Mouse (Mus musculus) cerebellum, adult 18-20 months (tissue): Measurements from ENCODE around the gene Vmn1r42.
"Not testable (repeated sequence)": the region's sequence is repeated elsewhere in the genome, so short reads cannot be mapped to it uniquely, and the experiment has no call there.

ENCODE experiments used
- DNase-seq, 2 experiments: peaks; one replicate each; pipeline ENCODE4 v3.0.0; 2021

The Vmn1r42 gene

DNA sequence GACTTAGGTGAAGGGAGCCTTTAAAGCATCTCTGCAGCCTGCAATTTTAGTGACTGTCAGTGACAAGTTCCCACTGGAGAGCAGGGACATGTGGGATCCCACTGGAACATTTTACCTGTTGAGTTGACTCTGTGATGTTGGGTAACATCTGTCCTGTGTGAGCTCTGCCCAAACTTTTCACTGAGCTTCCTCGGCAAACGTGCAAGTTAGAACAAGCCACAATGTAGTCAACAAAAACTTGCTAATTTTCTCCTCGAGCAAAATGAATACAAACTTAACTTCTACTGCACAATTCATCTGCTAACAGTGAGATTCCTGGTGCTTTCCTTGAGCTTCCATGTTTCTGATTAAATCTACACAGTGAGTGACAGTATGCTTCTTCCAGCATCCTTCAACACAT, at the start of gene Vmn1r42, which contains the start of gene Vmn1r43:
TSS of gene Vmn1r42 (minus strand) at position 101 of the 400 bp plus-strand sequence.
TSS of gene Vmn1r43 (minus strand) at position 101 of the 400 bp plus-strand sequence.
- not testable (repeated sequence) for DNase-seq

DNA sequence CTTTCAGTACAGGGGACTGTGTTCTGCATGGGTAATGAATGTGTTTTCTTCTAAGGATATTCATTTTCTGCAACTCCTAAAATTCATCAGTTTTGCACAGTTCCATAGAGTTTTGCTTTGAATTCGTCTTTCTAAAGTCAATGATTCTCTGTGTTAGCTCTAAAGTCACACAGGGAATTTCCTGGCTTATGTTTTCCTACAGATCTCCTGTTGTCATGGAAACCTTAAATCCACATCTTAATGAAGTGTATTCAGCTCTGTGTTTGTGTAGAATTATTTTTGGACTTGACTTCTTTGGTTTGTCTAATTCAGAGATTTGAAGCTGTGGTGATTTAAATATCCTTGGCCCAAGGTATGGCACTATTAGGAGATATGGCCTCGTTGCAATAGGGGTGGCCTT, 7.6 kb upstream of the Vmn1r42 start:
- no peak for DNase-seq

DNA sequence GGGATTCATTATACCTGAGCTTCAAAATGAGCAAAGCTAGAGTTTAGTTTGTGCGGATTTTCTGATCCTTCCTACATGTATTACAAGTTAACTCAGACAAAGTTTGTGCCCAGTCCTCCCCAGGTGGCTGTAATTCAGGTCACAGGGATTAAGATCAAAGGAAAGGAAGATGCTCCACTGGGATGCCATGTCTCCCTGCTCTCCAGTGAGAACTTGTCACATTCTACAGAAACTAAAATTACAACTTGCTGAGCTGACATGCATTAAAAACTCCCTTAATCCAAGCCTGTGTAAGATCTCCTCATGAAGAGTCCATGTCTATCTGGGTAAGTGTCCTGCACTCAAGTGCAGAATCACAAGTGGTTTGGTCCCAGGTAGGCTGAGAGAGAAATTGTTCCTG, 7.1 kb upstream of the Vmn1r42 start, which contains the start of gene Vmn1r44:
TSS of gene Vmn1r44 (plus strand) at position 301 of the 400 bp plus-strand sequence.
- no peak for DNase-seq

DNA sequence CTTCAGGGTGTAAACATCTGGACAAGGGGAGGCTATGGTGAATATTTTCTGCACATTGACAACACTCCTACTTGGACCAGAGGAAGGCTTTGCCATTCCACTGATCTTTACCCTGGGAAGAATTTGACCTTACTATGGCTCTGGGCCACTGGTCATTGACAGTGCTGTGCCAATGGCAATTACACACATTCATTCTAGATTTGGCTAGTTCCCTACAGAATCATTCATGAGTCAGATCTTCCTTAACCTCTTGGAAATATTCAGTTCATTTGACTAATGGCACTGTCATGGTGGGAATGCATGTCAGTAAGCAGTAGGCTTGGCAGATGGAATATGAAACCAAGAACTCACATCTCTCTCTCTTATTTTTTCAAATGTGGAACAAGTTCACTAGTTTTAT, 4.7 kb upstream of the Vmn1r42 start:
- no peak for DNase-seq

DNA sequence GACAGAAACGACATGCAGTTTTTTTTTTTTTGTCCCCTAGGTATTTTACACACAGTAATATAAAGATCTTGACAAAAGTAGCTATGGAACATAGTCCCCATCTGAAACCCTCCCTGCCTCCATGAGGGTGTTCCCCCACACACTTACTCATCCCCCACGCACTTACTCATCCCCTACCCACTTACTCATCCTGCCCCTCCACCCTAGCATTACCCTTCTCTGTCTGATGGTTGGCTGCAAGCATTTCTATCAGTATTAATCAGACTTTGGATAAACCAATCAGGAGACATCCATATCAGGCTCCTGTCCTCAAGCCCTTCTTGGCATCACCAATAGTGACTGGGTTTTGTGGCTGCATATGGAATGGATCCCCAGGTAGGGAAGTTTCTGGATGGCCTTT, 750 bp upstream of the Vmn1r42 start:
- DNase-seq, result no peak

DNA sequence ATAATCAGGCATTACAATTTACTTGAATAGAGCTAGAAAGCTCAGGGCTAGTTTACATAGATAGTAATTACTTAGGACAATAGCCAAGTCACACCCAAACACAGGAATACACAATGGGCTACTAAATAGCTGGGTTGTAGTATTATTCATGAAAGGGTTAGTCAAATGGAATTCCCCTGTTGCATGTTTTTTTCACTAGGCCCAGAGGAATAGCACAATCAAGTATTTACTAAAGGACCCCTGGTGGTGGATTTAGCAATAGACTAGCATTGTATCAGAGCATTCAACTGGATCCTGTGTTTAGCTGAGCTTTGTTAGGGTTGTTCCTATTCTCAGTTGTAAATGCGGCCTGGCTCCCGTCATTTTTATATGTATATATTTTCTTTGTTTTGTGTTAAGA, 8.2 kb downstream of the Vmn1r42 start:
- DNase-seq, result no peak

DNA sequence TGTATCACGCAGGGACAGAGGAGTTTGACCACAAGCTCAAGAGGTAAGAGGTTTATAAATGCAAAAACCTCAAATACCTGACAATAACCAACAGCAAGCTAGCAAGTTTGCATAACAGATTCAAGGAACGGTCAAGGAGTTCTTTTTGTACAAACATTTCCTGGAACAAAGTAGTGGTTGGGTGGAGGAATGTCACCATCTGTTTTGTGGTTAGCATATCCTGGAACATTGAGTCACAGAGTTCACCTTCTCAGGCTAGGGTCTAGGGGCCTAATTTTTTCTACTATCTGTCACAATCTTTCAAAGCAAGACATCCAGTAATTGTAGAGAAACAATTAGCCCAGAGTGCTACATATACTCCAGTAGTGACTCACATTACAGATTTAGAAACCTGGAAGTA, 8.9 kb downstream of the Vmn1r42 start:
- DNase-seq, result no peak

DNA sequence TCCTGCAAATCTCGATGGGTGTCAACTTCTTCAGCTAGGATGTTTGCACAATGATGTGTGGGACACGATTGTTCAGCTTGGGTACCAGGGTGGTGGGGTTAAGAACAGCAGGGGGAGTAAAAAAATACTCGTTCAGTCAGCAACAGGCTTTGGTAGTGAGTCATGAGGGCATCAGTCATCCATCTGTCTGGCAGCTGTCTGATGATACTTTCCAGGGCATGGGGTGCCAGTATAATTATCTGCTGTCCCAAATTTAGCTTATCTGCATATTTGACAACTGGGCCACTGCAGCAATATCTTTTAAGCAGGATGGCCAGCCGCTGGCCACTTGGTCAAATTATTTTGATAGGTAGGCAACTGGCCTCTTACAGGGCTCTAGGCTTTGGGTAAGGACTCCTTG, 12.4 kb downstream of the Vmn1r42 start:
- DNase-seq, result no peak

DNA sequence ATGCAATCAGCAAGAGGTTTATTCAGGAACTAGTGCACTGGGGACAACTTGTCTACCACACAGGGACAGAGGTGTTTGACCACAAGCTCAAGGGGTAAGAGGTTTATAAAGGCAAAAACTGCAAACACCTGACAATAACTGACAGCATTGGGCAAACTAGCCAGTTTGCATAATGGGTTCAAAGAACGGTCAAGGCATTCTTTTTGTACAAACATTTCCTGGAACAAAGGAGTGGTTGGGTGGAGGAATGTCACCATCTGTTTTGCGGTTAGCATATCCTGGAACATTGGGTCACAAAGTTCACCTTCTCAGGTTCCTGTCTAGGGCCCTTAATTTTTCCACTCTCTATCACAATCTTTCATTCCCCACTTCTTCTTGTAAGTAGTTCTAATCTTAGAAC, 16.4 kb downstream of the Vmn1r42 start:
- no peak for DNase-seq

DNA sequence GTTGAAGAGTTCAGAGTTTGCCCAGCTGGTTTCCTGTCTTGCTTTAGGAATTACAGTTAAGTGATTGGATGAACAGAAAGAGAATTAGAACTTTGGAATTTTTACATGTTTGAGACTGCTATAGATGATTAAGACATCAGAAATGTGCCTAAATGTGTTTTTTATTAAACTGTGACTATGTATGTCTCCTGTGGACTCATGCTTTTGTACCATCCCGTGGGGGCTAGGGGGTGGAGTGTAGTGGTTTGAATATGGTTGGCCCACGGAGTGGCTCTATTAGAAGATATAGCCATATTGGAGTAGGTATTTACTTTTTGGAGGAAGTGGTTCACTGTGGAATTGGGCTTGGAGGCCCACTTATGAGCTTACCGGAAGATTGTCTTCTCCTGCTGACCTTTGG, 18.7 kb downstream of the Vmn1r42 start:
- no peak for DNase-seq
